Mouse (Mus musculus) adrenal gland (tissue): ENCODE results near the gene Drg1.
"Not testable (repeated sequence)": the region's sequence is repeated elsewhere in the genome, so short reads cannot be mapped to it uniquely, and the experiment has no call there.

Source experiments
- intact Hi-C: fragments of 180-260 bp; cut with DNase I; formaldehyde crosslinking; loops from one replicate; pipeline ENCODE4 v1.15.1; 2025

The Drg1 gene

DNA sequence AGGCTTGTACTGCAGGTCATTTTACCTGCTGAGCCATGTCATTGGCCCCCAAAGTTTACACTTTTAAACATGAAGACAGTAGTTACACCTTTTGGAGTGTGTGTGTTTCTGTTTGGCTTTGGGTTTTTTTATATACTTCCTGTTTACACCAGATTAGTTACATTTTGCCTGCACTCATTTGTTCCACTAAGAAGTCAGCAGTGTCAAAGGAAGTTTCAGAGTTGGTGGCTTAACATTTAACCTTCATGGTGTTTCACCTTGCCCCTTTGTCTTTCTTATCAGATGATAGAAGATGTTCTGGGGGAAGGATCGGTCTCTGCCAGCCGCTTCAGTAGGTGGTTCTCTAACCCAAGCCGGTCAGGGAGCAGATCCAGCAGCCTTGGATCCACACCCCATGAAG is 39.1 kb downstream of the Drg1 start:
- intact Hi-C loops = no loop called here

DNA sequence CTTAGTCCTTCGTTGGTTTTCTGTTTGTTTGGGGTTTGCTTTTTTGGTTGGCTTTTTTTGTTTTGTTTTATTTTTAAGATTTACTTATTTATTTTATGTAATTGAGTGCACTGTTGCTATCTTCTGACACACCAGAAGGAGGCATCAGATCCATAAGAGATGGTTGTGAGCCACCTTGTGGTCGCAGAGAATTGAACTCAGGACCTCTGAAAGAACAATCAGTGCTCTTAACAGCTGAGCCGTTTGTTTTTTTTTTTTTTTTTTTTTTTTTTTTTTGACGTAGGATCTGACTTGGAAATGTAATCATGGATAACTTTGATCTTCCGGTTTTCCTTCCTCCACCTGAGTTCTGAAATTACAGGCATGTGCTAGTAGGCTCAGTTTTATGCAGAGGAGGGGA is 43.1 kb downstream of the Drg1 start:
- intact Hi-C loops = no loop called here

DNA sequence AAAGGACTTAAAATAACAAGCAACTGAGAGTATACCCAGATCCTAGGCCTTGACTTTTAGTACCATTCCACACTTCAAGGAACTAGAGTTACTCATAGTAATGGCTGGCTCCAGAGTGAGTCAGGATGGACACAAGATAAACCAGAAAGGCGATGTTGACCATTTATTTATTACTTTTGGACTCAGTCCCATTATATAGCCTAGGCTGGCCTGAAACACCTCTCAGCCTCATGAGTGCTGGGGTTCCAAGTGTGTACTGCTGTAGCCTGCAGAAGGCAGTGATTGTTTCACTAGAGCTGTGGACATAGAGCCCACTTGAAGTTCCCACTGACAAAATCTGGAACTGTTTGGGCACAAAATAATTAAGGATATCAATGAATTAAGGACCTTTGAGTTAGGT is 53.7 kb downstream of the Drg1 start:
- intact Hi-C loops = no loop called here

DNA sequence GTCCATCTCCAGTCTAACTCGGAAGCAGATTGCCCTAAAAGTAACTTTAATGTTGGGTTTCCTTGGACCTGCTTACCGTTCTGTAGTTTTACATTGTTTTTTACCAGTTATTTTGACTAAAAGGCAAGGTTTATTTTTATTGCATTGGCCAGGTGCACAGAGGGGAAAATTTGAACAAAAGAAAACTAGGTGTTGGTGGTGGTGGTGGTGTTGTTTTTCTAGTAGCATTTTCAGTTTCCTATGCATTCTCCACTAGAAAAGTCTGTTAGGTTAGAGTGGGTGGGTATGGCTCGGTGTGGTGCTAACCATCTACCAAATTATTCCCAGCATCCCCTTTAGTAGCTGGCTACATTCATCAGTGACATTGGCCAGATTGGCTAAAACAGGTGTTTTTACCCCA is 59.4 kb downstream of the Drg1 start:
- intact Hi-C loops = no loop called here

DNA sequence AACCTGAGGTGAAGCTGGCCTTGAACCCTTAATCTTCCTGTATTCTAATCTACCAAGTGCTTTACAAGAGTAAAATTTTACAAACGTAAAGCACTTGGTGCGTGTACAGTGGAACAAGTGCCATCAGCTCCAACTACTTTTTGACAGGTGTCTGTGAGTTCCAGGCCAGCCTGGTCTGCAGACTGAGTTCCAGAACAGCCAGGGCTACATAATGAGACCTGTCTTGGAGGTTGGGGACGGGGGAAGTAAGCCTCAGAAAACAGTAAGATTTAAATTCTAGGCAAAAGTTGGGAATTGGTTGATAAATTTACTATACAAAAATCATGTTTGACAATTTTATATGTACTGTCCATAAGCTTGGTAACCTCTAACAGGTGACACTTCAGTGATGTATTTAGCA is 61.0 kb downstream of the Drg1 start:
- intact Hi-C loops = no loop called here

DNA sequence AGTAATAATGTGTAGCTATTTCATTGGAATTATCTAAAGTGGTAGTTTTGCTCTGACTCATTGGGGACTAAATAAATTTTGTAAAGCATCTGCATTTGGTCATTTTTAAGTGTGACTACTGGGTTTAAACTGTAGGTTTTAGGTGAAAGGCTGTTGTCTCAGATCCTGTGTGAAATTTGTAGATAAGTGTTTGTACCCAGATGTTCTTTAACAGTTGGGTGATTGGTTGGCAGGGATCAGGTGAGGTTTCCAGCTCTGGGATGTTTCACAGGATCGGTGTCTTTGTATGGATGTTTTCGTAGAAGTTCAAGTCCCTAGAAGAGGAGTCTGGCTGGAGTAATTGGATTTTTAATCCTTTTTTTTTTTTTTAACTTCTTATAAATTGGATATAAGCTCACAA is 62.4 kb downstream of the Drg1 start:
- intact Hi-C loops = no loop called here

DNA sequence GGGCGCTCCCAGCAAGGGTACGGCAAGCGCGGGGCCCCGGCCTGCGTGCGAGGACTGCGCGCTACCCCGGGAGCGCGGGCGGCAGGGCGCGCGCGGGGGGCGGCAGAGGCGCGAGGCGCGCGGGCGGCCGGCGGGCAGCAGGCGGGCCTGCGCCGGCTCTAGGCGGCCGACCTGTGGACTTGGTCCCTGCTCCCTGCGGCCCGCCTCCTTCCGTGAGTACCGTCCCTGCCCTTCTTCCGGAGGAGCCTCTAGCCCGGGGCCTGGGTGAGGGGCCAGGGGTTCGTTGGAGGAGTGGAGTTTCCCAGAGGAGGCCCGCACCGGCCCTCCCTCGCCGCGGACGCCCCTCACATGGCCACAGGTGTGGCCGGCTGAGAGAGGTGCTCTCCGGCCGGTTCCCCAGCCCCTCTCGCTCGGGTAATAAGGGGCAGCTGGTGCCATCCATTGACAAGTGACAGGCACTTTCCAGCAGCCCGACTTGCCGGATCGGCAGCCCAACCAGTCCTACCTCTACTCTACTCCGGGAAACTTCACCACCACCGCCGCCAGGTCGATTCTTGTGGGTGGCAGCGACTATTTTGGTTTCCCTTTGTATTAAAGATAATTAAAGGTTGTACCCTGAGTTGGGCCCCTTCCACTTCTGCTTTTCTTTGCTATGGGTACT is 63.3 kb downstream of the Drg1 start:
- intact Hi-C loops = no loop called here

DNA sequence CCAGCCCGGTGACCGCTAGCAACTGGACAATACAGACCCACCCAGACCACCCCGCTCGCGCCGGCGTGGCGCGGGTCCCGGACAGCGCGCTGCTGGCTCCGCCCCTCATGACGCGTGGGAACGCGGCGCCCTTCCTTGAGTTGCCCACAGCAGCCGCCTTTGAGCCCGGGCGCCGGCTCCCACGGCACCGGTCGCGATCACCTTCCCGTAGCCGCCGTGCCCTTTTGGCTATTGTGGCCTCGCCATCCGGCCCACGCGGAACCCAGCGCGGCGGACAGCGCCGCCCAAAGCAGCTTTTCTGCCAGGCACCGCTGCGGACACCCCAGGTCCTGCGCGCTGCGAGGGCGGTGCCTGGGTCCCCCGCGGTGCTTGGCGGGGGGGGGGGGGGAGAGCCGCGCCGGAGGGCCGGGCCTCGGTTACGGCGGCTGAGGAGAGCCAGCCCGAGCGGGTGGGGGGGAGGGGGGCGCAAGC is 63.9 kb downstream of the Drg1 start, which contains the start of gene Eif4enif1:
Gene Eif4enif1, plus strand, starts transcription at position 162 of the 471 bp plus-strand sequence.
- intact Hi-C loops = no loop called here

DNA sequence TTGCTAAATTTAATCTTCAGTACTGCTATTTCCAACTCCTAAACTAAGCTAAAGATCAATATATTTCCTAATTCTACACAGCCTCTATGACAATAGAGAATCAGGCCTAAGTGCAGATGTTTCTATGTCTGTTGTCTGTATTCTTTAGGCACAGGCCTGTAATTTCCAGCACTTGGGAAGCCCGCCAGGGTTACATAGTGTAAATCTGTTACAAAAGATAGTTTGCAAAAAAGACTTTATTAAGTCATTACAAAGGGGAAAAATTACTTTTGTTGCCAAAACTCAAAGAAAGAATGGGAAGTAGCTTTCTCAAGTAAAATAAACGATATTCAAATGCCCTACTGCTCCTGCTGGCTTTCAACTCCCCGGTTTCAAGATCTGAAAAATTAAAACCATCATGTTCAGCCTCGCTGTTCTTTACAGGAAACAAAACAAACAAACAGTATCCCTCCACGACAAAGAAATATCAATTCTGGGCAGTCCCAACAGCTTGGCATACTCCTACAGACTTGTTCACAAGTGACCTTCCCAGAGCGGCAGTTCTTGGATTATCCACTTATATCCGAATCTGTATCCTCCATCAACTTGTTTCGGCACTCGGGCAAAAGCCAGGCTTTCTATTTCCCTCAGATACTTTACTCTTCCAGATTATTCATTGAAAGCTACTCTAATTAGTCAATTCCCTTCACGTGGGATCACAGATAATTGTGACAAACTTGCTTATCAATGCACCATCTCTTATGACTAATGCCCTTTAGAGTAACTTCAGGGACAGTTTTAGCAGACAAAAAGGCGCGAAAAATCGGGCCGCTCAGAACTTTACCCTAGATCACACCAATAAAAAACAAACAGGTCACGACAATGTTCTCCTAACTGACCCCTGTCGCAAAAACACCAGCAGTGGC is 64.6 kb downstream of the Drg1 start:
- intact Hi-C loops = no loop called here

DNA sequence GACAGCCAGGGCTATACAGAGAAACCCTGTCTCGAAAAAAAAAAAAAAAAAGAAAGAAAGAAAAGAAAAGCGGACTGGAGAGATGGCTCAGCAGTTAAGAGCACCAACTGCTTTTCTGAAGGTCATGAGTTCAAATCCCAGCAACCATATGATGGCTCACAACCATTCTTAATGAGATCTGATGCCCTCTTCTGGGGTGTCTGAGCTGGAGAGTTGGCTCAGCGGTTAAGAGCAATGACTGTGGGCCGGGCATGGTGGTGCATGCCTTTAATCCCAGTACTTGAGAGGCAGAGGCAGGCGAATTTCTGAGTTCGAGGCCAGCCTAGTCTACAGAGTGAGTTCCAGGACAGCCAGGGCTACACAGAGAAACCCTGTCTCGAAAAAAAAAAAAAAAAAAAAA is 65.6 kb downstream of the Drg1 start:
- intact Hi-C loops = not testable (repeated sequence)

DNA sequence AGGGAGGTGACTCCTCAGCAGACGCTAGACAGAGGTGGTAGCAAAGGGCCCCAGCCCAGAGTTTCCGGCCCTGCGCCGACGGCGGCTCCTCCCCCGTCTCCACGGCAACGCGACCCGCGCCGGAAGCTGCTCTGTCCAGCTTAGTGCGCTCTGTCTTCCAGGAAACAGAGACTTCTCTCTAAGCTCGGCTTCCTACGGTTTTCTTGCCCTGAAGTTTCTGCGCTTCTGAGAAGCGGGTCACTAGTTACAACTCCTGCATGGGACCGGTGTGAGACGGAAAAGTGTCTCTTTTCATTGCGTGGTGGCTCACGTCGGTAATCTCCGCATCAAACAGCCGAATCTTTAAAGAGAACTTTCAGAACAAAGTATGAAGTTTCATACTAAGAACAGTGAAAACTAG is 72.9 kb downstream of the Drg1 start, which contains the start of gene Sfi1:
Gene Sfi1, minus strand, starts transcription at position 101 of the 400 bp plus-strand sequence.
- intact Hi-C loops = no loop called here

DNA sequence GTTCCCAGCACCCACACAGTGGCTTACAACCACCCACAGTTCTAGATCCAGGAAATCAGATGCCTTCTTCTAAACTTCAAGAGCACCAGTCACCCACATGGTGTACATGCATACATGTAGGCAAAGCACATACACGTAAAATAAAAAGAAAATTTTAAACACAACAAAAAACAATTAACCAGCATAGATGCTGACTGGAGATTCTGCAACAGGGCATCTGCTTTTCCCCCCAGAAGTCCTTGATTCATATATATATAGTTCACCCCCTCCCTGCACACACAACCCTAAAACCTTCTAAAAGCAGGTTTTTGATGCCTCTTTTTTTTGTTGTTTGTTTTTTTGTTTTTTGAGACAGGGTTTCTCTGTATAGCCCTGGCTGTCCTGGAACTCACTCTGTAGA is 83.5 kb downstream of the Drg1 start:
- intact Hi-C loops = not testable (repeated sequence)

DNA sequence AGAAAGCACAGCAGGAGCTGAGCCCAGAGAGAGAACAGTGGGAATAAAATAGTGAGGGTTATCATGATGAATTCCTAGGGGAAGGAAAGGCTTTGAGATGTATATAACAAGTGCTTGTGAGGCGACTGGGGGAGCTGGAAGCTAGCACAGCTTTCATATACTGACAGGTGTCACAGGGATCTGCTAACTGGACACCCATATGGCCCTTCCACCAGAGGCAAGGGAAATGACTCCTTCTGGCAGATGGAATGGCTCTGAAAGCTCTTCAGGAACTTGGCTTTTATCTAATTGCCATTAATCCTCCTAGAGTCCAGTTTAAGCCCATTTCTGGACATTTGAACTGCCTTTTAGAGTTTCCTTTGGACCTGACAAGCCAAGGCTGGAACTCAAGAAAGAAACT is 84.2 kb downstream of the Drg1 start:
- intact Hi-C loops = not testable (repeated sequence)

DNA sequence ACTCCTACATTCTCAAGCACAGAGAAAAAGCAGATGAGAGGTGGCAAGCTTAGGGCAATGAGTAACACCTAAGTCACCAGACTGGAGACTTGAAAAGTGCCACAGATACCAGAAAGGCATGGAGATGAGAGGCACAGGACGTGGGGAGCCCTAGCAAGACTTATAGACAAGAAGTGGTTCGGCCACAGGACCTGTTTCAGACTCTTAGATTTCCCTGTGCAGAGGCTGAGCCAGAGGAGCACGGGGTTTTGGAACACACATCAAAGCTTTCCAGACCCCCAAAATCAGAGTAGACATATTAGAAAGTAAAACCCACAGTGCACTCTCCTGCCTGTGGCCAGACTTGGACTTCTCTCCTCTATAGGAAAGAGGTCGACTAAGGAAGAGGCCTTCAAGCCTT is 85.0 kb downstream of the Drg1 start:
- intact Hi-C loops = not testable (repeated sequence)

DNA sequence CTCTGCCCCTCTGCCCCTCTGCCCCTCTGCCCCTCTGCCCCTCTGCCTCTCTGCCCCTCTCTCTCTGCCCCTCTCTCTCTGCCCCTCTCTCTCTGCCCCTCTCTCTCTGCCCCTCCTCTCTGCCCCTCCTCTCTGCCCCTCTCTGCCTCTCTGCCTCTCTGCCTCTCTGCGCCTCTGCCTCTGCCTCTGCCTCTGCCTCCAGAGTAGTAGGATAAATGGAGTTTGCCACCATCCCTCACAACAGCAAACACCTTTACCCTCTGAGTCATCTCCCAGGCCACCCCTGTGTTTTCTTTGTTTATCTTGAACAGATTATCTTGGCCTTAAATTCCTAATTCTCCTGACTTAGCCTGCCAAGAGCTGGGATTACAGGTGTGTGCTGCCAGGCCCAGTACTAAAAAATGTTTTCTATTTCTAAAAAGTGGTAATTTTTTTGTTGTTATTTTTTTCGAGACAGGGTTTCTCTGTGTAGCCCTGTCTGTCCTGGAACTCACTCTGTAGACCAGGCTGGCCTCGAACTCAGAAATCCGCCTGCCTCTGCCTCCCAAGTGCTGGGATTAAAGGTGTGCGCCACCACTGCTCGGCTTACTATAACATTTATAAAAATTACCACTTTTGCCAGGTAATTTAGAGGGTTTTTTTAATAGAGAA is 85.6 kb downstream of the Drg1 start:
- intact Hi-C loops = not testable (repeated sequence)

DNA sequence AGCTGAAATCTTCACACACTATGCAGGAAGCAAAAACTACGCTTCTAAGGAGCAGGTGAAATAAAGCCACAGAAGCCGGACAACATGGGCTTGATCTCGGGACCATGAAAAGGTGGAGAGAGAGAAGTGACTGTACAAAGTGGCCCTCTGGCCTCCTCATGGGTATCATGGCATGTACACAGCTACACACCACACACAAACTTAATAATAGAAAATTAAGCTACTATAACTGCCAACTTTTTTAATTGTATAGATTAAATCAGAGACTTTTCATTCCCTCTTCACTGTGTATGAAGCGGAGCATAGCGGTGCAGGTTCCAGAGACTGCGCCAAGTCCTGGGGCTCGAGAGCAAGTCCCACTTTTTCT is 86.5 kb downstream of the Drg1 start:
- intact Hi-C loops = not testable (repeated sequence)

DNA sequence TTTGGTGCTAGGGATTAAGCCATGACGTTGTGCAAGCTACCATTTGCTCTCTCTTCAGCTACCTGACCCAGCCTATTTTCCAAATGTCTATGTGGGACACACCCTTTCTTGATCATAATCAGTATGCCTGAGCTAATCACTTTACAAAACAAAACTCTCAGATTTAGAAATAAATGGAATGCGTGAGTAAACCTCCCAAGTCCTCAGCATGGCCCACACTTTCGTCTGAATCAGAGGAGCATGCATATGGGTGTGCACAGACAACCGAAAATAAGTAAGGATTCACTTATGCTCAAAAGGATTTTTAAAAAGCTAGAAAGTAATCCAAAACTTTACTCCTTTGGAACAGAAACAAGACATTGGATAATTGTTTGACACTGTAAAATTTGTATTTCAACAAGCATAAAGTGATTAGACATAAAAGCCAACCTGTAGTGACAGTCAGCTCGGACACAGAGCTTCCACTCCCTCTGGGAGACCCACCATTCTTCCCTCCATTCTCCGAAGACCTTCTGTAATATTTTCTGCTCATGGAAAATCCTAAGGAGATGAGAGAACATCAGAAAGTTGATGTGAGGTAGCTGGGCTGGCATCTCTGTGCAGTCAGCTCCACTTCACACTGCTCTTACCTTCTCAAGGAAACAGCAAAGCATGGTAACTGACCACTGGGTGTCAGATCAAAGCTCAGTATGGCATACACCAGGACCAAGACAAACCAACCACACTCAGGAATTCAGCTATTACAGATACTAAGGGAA is 87.1 kb downstream of the Drg1 start:
- intact Hi-C loops = not testable (repeated sequence)

DNA sequence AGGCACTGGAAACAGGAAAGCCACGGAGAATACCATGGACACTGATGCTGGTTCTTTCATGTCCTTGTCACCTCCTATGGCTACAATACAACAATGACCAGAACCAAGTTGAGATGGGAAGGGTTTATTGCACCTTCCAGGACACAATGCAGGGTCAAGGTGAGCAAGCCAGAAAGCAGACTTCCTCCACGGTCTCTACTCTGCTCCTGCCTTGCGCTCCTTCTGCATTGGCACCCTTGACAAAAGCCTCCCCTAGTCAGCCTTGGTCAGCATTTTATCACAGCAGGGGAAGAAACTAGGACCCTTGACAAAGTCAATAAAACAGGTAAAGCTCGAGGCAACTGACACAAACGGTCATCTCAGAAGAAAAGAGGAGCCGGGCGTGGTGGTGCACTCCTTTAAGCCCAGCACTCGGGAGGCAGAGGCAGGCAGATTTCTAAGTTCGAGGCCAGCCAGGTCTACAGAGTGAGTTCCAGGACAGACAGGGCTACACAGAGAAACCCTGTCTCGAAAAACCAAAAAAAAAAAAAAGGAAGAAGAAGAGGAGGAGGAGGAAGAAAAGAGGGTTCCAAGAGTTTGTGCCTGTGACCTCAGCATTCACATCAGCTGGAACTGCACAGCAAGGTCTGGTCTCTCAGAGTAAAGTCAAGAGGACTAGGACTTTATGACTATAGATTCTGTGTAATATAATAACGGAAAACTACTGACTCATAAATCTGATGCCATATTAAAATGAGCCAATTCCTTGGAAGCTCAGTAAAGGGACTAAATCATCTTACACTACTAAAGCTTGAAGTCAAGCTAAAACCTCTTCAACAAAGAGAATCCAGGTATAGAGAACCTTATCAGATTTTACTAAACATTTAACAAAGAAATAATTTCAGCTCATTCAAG is 92.5 kb downstream of the Drg1 start:
- intact Hi-C loops = not testable (repeated sequence)

DNA sequence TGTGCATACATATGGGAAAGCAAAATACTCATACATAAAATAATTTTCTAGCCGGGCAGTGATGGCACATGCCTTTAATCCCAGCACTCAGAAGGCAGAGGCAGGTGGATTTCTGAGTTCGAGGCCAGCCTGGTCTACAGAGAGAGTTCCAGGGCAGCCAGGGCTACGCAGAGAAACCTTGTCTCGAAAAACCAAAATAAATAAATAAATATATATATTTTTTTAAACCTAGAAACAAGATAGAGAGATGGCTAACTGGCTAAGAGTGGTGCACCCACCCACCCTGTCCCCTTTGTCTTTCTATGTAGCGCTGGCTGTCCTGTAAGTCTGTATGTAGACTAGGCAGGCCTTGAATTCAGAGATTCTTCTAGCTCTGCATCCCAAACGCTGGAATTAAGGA is 93.7 kb downstream of the Drg1 start:
- intact Hi-C loops = not testable (repeated sequence)

DNA sequence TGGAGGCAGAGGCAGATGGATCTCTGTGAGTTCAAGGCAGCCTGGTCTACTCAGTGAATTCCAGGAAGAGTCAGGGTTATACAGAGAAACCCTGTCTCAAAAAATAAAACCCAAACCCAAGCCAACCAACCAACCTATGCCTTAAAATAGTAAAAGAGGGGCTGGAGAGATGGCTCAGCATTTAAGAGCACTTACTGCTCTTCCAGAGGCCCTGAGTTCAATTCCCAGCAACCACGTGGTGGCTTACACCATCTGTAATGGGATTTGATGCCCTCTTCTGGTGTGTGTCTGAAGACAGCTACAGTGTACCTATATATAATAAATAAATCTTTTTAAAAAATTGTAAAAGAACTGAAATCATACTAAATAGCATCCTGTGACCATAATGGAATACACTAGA is 94.3 kb downstream of the Drg1 start:
- intact Hi-C loops = not testable (repeated sequence)
